Mouse (Mus musculus) kidney, adult 2 months (tissue): ENCODE measurements around the gene Gm4952. TPM values are rescaled to one million over a fixed set of nuclear protein-coding genes. Genes with fewer than 3 reads are reported as not detected.
A peak's percentile ranks its signal among the peaks of the same experiment; 100 is the strongest.

Experiments
- DNase-seq: peaks from one replicate; pipeline ENCODE4 v3.0.0; 2021
- H3K27ac ChIP-seq: fragments of 200-500 bp; 2 replicates; pipeline ENCODE4 v1.5.1; 2012; ENCODE audit warnings: low read depth, low read length, control low read depth, inconsistent platforms; ENCODE audit not compliant: insufficient read depth
- H3K27me3 ChIP-seq: fragments of 200-500 bp; replicated peaks from 2 replicates; pipeline ENCODE4 v1.6.1; 2012; ENCODE audit warnings: mild to moderate bottlenecking, moderate library complexity, low read length, inconsistent platforms; ENCODE audit not compliant: control insufficient read depth, insufficient read depth
- H3K36me3 ChIP-seq: fragments of 200-500 bp; 2 replicates; pipeline ENCODE4 v1.6.1; 2012; ENCODE audit warnings: mild to moderate bottlenecking, moderate library complexity, low read length, inconsistent platforms; ENCODE audit not compliant: control insufficient read depth, insufficient read depth
- H3K4me1 ChIP-seq: fragments of 200-500 bp; 2 replicates; pipeline ENCODE4 v1.6.1; 2011; ENCODE audit warnings: low read length; ENCODE audit not compliant: control insufficient read depth, insufficient read depth
- H3K4me3 ChIP-seq: fragments of 200-500 bp; 2 replicates; pipeline ENCODE4 v1.5.1; 2011; ENCODE audit warnings: mild to moderate bottlenecking, low read depth, low read length, control low read depth; ENCODE audit not compliant: insufficient read depth
- CTCF ChIP-seq: fragments of 200-500 bp; conservative IDR thresholded peaks from 2 replicates; pipeline ENCODE4 v1.5.1; 2011; ENCODE audit warnings: low read depth, mild to moderate bottlenecking, control low read depth, low read length, moderate library complexity, mixed read lengths; ENCODE audit not compliant: insufficient read depth, insufficient read length
- POLR2A ChIP-seq: fragments of 200-500 bp; IDR thresholded peaks from one replicate; pipeline ENCODE4 v1.6.1; 2011; ENCODE audit warnings: low read depth, low read length, control low read depth
- WGBS: fragments of 180-500 bp; shearing (Covaris S2); methylation state at CpG from one replicate; pipeline ENCODE4 v1.1.7; 2018; 5-methylcytosine and 5-hydroxymethylcytosine counted together
- polyA plus RNA-seq: library from polyadenylated mRNA; depleted of rRNA; stranded (reverse); fragments of >200 nt; gene quantifications from 2 replicates; pipeline ENCODE4 v1.2.3, GENCODE M21; 2012; rRNA removed

Gene Gm4952
- polyA plus RNA-seq: 2.0 and 2.5 TPM in 2 replicates

DNA sequence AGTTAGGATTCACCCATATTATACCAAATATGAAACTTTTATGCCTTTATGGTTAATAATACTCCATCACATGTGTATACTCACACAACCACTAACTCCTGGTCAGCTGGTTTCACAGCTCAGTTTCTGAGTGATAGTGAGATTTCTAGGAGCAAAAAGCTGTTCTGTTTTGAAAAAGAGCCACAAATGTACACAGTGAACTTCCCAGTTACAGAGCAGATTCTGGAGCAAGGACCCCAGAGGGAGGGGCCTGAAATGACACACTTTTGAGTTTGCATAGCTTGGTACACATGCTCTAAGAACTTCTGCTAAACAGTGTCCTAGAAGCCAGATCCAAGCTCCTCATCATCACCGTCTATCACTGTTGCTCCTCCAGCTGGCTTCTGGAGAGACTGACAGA is at the start of gene Gm4952:
TSS of gene Gm4952 (plus strand) at position 301 of the 400 bp plus-strand sequence.
- 29% methylated on average over 1 of the region's 1 CpGs for WGBS
- TF ChIP-seq CTCF (no peak), POLR2A (no peak)
- Histone ChIP-seq H3K36me3 (no peaks in the 10 kb centered on the region), H3K4me1 (peaks cover 2% of the 10 kb centered on the region; the same call in 1 of the 2 replicates), H3K4me3 (no peak within 1 kb of the TSS), H3K27me3 (no peaks in the 10 kb centered on the region), H3K27ac (peak within 1 kb of the TSS; percentile 91)
- DNase-seq: no peak

DNA sequence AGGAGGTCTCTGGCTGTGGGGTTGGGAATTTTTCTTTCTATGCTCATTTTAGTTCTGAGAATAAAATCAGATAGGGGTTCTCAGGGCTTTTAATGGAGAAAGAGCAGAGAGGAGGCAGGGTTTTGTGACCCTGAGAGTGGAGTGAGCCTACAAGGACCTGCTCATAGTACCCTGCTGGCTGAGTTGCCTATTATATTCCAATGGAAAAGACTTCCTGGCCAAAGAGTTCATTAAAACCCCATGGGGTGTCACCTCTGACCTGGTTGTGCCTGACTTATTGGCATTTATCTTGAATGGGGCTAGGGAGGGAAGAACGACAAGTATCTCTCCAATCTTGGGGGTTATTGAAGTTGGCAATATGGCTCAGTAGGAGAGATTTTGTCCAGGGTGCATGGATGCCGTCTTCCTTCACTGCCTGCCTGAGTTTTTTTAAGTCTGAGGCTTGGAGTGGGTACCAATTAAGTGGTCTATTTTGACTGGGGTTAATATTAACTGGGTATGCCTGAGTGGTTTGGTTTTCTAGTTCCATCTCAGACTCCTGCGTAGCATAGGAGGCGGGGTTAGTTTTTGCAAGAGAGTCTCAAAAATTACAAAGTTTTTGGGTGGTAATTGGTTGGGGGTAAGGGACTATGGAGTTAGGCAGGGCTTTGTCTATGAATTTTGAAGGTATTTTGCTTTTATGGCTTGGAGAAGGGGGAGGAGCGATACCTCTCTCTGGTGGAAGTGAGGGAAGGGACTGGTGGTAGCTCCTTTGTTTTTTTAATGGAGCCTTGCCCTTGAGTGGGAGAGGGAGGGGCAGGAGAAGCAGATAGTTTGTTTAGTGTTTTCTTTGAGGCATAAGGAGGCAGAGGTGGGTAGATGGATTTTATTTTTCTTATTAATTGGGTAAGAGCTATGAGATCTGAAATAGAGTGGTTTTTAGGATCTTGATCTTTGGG is 49.5 kb upstream of the Gm4952 start:
- 0 out of 2 replicates have a peak overlapping the region, but pooled peaks have one; percentile 31 for H3K27ac ChIP-seq
- H3K27me3 ChIP-seq: no peaks in the 10 kb centered on the region
- TF ChIP-seq CTCF: no peak
- no peak for TF ChIP-seq POLR2A
- H3K4me1 ChIP-seq: 0 out of 2 replicates have a peak, but pooled peaks cover 4% of the 10 kb centered on the region
- WGBS: 33% methylated on average over 5 of the region's 5 CpGs
- H3K4me3 ChIP-seq: no peak overlapping the region
- peak; percentile 58 for DNase-seq
- H3K36me3 ChIP-seq: no peaks in the 10 kb centered on the region

DNA sequence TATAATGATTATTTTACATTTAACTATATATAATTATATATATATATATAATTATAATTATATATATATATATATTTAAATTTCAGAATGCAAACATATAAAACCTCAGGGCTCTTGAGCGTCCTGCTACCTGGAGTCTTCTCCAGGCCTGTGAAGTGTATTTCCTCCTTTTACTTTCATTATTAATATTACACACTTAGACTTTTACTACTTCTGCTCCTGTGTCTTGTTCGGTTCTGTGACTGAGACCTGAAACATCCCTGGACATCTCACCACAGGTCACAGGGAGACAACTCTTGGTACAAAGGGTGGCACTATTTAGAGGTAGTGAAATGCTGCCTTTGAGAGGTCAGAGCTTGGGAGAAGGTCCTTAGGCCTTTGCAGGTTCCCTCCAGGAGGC is 43.5 kb upstream of the Gm4952 start:
- 90% methylated on average over 2 of the region's 2 CpGs for WGBS
- no peaks in the 10 kb centered on the region for H3K4me1 ChIP-seq

DNA sequence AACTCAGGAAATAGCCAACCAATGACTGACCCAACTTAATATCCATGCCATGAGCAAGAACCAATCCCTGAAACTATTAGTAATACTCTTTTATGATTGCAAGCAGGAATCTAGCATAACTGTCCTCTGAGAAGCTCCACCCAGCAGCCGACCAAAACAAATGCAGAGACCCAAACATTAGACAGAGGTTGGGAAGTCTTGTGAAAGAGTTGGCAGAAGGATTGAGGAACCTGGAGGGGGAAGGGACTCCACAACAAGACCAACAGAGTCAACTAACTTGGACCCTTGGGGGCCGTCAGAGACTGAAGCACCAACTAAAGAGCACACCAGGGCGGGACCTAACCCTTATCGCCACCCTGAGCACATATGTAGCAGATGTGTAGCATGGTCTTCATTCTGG is 41.6 kb upstream of the Gm4952 start:
- H3K27me3 ChIP-seq: no peaks in the 10 kb centered on the region
- H3K4me3 ChIP-seq: no peak overlapping the region
- H3K27ac ChIP-seq: no peak overlapping the region
- TF ChIP-seq POLR2A: no peak
- no peak for TF ChIP-seq CTCF
- H3K4me1 ChIP-seq: no peaks in the 10 kb centered on the region
- WGBS: 89% methylated on average over 4 of the region's 4 CpGs
- no peaks in the 10 kb centered on the region for H3K36me3 ChIP-seq
- DNase-seq: no peak

More for the DNA sequence above, 43.5 kb upstream of the Gm4952 start:
- no peaks in the 10 kb centered on the region for H3K27me3 ChIP-seq
- no peaks in the 10 kb centered on the region for H3K36me3 ChIP-seq
- no peak for DNase-seq
- H3K4me3 ChIP-seq: no peak overlapping the region
- TF ChIP-seq POLR2A (no peak), CTCF (no peak)
- H3K27ac ChIP-seq: no peak overlapping the region

DNA sequence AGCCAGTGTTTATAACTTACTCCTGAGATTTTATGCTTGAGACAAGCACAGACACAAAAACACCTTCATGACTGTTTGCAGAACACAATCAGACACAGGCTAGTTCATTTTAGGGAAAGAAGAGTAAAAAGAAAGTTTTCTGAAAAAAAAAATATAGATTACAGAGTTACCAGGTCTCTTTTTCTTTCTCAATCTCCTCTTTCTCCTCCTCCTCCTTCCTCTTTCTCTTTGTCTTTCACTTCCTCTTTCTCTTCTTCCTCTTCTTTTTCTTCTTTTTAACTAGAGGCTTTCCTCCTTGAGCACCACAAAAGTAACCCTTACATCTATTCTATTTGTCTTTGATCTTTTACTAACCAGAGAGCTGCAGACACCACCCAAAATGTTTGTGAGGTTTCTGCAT is 35.6 kb upstream of the Gm4952 start:
- no peaks in the 10 kb centered on the region for H3K27me3 ChIP-seq
- no peaks in the 10 kb centered on the region for H3K4me1 ChIP-seq
- DNase-seq: no peak
- H3K4me3 ChIP-seq: no peak overlapping the region
- TF ChIP-seq CTCF: no peak
- TF ChIP-seq POLR2A: no peak
- H3K36me3 ChIP-seq: no peaks in the 10 kb centered on the region
- H3K27ac ChIP-seq: no peak overlapping the region

DNA sequence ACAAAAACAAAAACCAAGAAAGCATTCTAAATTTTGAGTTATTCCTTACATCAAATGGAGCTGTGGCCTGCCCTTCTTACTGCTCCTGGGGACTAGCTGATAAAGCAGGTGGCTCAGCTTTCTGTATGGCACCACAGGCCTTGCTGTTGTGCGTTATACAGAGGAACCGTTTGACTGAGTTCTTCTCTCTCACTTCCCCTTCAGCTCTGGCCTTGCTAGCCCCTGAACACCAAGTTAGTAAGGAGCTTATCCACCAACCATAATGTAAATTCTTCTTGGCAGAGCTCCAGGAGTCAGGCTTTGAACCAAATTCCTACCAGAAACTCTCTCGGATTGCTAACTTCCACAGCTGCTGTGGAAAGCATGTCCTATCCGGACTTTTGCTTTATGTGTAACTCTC is 32.8 kb upstream of the Gm4952 start:
- Histone ChIP-seq H3K36me3 (no peaks in the 10 kb centered on the region), H3K27me3 (no peaks in the 10 kb centered on the region), H3K4me1 (no peaks in the 10 kb centered on the region), H3K4me3 (no peak overlapping the region), H3K27ac (no peak overlapping the region)
- DNase-seq: no peak
- TF ChIP-seq POLR2A: no peak
- no peak for TF ChIP-seq CTCF
- 49% methylated on average over 4 of the region's 4 CpGs for WGBS

DNA sequence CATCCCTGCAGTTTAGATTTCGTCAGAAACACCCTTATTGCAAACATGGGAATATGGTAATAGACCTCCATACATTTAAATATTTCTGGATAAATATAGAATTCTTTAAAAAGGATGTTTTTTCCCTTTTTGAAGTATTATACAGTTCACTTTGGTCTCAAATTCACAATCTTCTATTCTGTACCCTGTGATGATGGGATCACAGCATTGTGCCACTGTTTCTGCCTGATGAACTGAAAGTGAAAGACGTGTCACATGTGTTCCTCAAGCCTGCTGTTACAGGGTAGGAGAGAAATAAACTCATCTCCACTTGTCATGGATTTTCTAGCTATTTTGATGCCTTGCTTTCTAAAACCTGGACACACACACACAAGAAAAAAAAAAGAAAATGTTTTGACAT is 28.9 kb upstream of the Gm4952 start:
- no peak overlapping the region for H3K4me3 ChIP-seq
- H3K27me3 ChIP-seq: no peaks in the 10 kb centered on the region
- H3K36me3 ChIP-seq: no peaks in the 10 kb centered on the region
- H3K4me1 ChIP-seq: no peaks in the 10 kb centered on the region
- TF ChIP-seq CTCF (no peak), POLR2A (no peak)
- WGBS: 78% methylated on average over 2 of the region's 2 CpGs
- DNase-seq: no peak
- H3K27ac ChIP-seq: no peak overlapping the region
